Mouse (Mus musculus) layer of hippocampus, adult 8-10 months (tissue): ENCODE data around the gene Olfr105-ps. TPM values are rescaled to one million over a fixed set of nuclear protein-coding genes. Genes with fewer than 3 reads are reported as not detected.

Experiments
- DNase-seq, 2 experiments: peaks; one replicate each; pipeline ENCODE4 v3.0.0; 2022; ENCODE audit warnings: low spot score in 2 of 2
- total RNA-seq, 4 experiments: library from RNA; stranded (reverse); gene quantifications; 2 replicates each; pipeline ENCODE4 v1.2.4; 2022

The Olfr105-ps gene
- total RNA-seq: not detected

DNA sequence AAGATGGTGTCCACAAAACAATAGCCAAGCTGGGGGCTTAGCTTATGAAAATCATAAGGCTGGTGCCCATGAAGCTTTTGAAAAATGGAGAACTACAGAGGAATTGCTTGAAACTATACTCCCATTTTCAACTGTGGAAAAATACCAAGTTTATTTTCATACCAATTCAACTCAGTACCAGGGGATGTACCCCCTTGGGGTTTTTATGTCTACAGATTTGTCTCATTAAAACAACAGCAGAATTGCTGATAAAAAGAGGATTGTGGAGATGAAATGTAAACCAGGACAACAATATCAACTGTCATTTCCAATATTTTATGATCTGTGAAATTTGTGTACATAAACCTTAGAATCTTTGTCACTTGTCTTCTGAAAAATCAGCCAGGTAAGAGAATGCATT lies at the start of gene Olfr105-ps:
Gene Olfr105-ps (plus strand): TSS at position 301 of the 400 bp plus-strand sequence.
- DNase-seq: no peak

DNA sequence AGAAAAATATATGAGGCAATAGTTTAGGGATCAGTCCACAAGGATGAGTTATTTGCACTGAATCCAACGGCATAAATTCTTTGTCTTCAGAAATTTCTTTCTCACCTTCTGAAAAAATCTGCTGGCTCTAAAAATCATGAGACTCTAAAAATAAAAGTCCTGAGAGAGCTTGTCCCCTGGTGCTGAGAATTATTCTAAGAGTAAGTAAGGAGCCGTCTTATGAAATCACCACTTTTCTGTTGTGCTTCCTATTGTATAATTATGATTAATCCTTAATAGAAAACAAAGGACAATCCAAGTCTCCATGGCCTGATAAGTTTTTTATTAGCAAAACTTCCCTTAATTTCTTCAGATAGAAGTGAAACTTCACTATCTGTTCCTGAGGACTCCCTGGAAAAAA lies 39.2 kb upstream of the Olfr105-ps start, which contains the start of gene Olfr103:
Gene Olfr103 (minus strand): TSS at position 101 of the 400 bp plus-strand sequence.
- no peak for DNase-seq

DNA sequence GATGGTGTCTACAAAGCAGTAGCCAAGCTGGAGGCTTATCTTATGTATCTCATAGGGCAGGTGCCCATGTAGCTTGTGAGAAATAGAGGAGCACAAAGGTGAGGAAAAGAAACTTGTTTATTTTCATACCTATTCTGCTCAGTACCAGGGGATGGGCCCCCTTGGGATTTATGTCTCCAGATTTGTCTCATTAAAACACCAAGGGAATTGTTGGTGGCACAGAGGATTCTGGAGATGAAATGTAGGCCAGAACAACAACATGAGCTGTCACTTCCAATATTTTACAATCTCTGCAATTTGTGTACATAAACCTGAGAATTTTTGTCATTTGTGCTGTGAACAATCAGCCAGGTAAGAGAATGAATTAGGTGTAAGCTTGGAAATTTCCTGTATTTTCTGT lies 19.6 kb upstream of the Olfr105-ps start, which contains the start of gene Olfr104-ps:
Gene Olfr104-ps (plus strand): TSS at position 301 of the 400 bp plus-strand sequence.
- DNase-seq: no peak

DNA sequence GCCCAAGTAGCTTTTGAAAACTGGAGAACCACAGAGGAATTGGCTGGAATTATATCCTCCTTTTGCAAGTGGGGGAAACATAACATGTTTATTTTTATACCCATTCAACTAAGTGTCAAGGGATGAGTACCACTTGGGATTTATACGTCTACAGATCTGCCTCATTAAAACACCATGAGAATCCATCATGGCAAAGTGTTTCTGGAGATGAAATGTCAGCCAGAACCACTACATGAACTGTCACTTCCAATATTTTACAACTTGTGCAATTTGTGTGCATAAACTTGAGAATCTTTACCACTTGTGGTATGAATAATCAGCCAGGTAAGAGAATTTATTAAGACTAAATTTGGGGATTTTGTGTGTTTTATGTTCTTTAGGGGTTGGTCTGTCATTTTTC lies 11.3 kb downstream of the Olfr105-ps start, which contains the start of gene Olfr106-ps:
Gene Olfr106-ps (plus strand): TSS at position 301 of the 400 bp plus-strand sequence.
- no peak for DNase-seq

DNA sequence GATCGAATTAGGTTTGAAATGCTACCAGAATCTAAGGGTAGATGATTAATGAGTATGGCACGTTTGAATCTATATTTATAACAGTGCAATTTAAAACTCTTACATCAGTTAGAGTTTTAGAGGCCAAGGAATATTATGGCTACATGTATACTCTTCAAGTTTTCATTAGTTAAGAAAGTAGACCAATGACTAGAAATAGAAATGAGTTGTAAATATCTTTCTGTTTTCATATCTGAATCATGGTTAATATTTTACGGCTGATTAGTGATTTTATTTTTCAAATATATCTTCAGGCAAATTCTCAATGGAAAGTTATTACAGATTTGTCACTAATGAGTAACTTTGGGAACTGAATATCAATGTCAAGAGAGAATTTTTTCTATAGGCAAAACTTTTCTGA lies 20.1 kb downstream of the Olfr105-ps start, which contains the start of gene Olfr107:
Gene Olfr107 (plus strand): TSS at position 301 of the 400 bp plus-strand sequence.
- DNase-seq: no peak

DNA sequence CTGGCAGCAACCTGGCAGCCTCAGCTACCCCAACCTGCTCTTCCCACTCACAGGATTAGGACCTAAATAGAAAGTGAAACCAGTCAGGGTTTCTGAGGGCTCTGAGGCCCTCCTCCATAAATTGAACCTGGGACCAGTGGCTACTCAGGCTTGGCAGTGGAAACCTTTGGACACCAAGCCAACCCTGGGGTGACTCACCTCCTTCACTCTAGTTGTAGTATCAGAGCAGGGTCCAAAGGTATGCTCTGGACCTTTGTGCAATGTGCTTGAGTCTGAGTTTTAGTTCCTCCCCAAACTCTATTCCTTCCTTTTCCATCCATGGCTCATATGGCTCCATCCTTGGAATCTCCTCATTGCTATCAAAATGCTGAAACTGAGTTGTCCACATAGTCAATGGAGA lies 34.5 kb downstream of the Olfr105-ps start:
- DNase-seq: no peak

Other genes with a start within 250 kb of the Olfr105-ps start
- not detected for gene Olfr93, start 217.5 kb upstream of the Olfr105-ps start, total RNA-seq
- gene Ubd, start 185.1 kb upstream of the Olfr105-ps start, total RNA-seq: not detected
- not detected for gene Olfr94, start 178.0 kb upstream of the Olfr105-ps start, total RNA-seq
- not detected for gene Olfr95, start 165.9 kb upstream of the Olfr105-ps start, total RNA-seq
- gene Olfr96, start 158.9 kb upstream of the Olfr105-ps start, total RNA-seq: not detected
- gene Olfr97, start 141.7 kb upstream of the Olfr105-ps start, total RNA-seq: not detected
- not detected for gene Olfr98, start 115.3 kb upstream of the Olfr105-ps start, total RNA-seq
- 1 to 10 TPM; 2.4 to 6.3 (median 4.2) TPM for gene H2-M3, start 108.8 kb upstream of the Olfr105-ps start, total RNA-seq
- gene Olfr99, start 95.6 kb upstream of the Olfr105-ps start, total RNA-seq: not detected
- gene Olfr101, start 74.7 kb upstream of the Olfr105-ps start, total RNA-seq: not detected
- not detected for gene Olfr102, start 62.0 kb upstream of the Olfr105-ps start, total RNA-seq
- gene Olfr103, start 39.3 kb upstream of the Olfr105-ps start, total RNA-seq: not detected
- gene Olfr104-ps, start 19.5 kb upstream of the Olfr105-ps start, total RNA-seq: not detected
- not detected for gene Olfr106-ps, start 11.4 kb downstream of the Olfr105-ps start, total RNA-seq
- gene Olfr107, start 20.2 kb downstream of the Olfr105-ps start, total RNA-seq: not detected
- not detected for gene Olfr108, start 66.4 kb downstream of the Olfr105-ps start, total RNA-seq
- gene Olfr109, start 79.9 kb downstream of the Olfr105-ps start, total RNA-seq: not detected
- not detected for gene H2-M2, start 104.5 kb downstream of the Olfr105-ps start, total RNA-seq
- gene Olfr110, start 113.4 kb downstream of the Olfr105-ps start, total RNA-seq: 1 to 10 TPM in 2 of 4 experiments, not detected in 2; 1.8 to 2.5 TPM
- 1 to 10 TPM in 2 of 4 experiments, not detected in 2; 4.8 to 5.5 TPM for gene Olfr111, start 129.0 kb downstream of the Olfr105-ps start, total RNA-seq
- gene Olfr112, start 190.4 kb downstream of the Olfr105-ps start, total RNA-seq: not detected
- not detected for gene Olfr113, start 198.6 kb downstream of the Olfr105-ps start, total RNA-seq
- gene Olfr114, start 213.7 kb downstream of the Olfr105-ps start, total RNA-seq: not detected
- gene Olfr115, start 248.1 kb downstream of the Olfr105-ps start, total RNA-seq: not detected
- not detected for gene Olfr116, start 248.2 kb downstream of the Olfr105-ps start, total RNA-seq